Mouse (Mus musculus) MEL (cell line): Measurements from ENCODE around the gene Wdfy3.

ENCODE experiments used
- CTCF ChIP-seq, 3 experiments: IDR thresholded peaks in 2 of 3; conservative IDR thresholded peaks in 1 of 3; 2 replicates each; pipeline ENCODE4 v1.5.1; 2011 to 2012; ENCODE audit warnings: low read length in 3 of 3, low read depth in 2 of 3, mild to moderate bottlenecking in 2 of 3, improper control_type of control experiment in 1 of 3, inconsistent platforms in 1 of 3, mixed read lengths in 1 of 3, moderate library complexity in 1 of 3; ENCODE audit not compliant: control insufficient read depth in 1 of 3, insufficient read depth in 1 of 3, poor library complexity in 1 of 3, severe bottlenecking in 1 of 3
- EP300 ChIP-seq, 2 experiments: IDR thresholded peaks; 2 replicates each; pipeline ENCODE4 v1.6.1; 2011; ENCODE audit warnings: improper control_type of control experiment in 2 of 2, low read length in 2 of 2, low read depth in 1 of 2, mild to moderate bottlenecking in 1 of 2
- MAZ ChIP-seq: IDR thresholded peaks from 2 replicates; pipeline ENCODE4 v1.6.1; 2012; ENCODE audit warnings: low read depth, mild to moderate bottlenecking, inconsistent platforms, low read length, improper control_type of control experiment
- MXI1 ChIP-seq: IDR thresholded peaks from 2 replicates; pipeline ENCODE4 v1.6.1; 2011; ENCODE audit warnings: mild to moderate bottlenecking, low read depth, low read length, improper control_type of control experiment
- MYC ChIP-seq: IDR thresholded peaks from 2 replicates; pipeline ENCODE4 v1.6.1; 2011; ENCODE audit warnings: low read depth, mild to moderate bottlenecking, low read length, improper control_type of control experiment, moderate library complexity
- POLR2AphosphoS5 ChIP-seq: IDR thresholded peaks from 2 replicates; pipeline ENCODE4 v1.6.1; 2012; ENCODE audit warnings: low read depth, borderline replicate concordance, mild to moderate bottlenecking, inconsistent platforms, low read length, moderate library complexity, mixed read lengths
- TCF12 ChIP-seq: IDR thresholded peaks from 2 replicates; pipeline ENCODE4 v1.6.1; 2014; ENCODE audit warnings: low read depth, mild to moderate bottlenecking, inconsistent platforms, low read length, improper control_type of control experiment, moderate library complexity

- TF ChIP-seq TCF12: no peak
- no peak for TF ChIP-seq MYC
- no peak for TF ChIP-seq CTCF (IDR thresholded peaks at IDR 0.05 in 2 of 3, conservative IDR thresholded peaks at IDR 0.05 in 1 of 3; ENCODE audit: control insufficient read depth in 1 of 3, insufficient read depth in 1 of 3, low read depth in 2 of 3, low read length in 3 of 3, poor library complexity in 1 of 3, severe bottlenecking in 1 of 3)
- TF ChIP-seq MAZ: no peak
- no peak for TF ChIP-seq MXI1
- no peak for TF ChIP-seq POLR2AphosphoS5
- TF ChIP-seq EP300 (IDR thresholded peaks at IDR 0.05; ENCODE audit: low read depth in 1 of 2, low read length in 2 of 2): no peak
Observed at GRCm38 (mm10) chr5:101827477-101827876, 242.2 kb downstream of the Wdfy3 start.
